Mouse (Mus musculus) right cerebral cortex, postnatal 25 days (tissue): ENCODE results near the gene Laptm5.

Source experiments
- DNase-seq: peaks from one replicate; pipeline ENCODE4 v3.0.0; 2022

Gene Laptm5

DNA sequence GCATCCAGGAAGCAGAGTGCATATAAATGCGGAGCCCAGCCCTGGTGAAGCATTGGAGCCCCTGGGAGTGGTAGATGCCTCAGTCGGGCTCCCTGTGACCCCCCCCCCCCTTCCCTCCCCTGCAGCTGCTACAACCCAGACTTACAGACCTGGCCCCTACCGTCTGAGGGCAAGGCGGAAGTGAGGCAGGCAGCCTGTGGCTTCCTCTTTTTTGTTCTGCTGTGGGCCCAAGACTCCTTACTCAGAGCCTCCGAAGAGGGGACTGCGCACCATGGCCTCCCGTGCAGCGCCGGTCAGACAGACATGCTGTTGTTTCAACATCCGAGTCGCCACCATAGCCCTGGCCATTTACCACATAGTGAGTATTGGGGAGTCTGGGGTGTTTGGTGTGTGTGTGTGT is at the start of gene Laptm5:
Laptm5 (plus strand) TSS at position 49 of the 400 bp plus-strand sequence.
- DNase-seq: no peak

- no peak for DNase-seq
Observed at GRCm38 (mm10) chr4:130865460-130865859, 47.5 kb upstream of the Laptm5 start.

GRCm38 (mm10) chr4:130865901-130866371 is 47.0 kb upstream of the Laptm5 start:
- DNase-seq: peak; percentile 90

- DNase-seq: no peak
Observed at GRCm38 (mm10) chr4:130867940-130868339, 45.0 kb upstream of the Laptm5 start.

DNA sequence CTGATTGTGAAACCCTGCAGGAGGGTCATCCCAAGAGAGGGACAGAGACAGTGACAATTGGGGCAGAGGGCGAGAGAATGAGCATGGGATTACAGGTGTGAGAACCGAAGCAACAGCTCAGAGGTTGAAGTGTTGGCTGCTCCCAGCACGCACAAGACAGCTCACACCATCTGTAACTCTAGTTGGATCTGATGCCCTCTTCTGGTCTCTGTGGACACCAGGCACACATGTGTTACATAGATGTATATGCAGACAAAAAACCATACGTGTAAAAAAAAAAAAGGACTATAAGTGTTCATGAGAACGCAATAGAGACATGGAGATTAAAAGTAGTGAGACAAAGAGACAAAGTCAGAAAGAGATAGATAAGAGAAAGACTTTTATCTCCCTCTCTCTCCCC is 44.1 kb upstream of the Laptm5 start:
- no peak for DNase-seq

DNA sequence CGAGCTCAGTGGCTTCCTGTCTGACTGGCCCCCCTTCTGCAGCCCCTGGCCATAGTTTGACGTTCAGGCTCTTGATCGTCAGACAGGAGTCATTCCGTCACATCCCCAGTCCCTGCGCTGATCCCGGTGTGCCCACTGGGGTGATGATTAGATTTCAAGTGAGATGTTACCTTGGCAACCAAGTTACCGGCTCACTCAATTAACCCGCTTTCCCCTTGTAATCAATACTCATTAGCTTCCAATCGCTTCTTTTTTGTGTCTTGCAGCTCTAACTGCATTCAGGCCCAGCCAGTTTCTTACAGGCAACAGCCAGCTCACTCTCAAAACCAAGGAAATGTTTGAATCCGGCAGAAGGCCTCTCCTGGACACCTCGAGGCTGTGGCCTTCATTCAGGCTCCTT is 40.5 kb upstream of the Laptm5 start:
- no peak for DNase-seq

DNA sequence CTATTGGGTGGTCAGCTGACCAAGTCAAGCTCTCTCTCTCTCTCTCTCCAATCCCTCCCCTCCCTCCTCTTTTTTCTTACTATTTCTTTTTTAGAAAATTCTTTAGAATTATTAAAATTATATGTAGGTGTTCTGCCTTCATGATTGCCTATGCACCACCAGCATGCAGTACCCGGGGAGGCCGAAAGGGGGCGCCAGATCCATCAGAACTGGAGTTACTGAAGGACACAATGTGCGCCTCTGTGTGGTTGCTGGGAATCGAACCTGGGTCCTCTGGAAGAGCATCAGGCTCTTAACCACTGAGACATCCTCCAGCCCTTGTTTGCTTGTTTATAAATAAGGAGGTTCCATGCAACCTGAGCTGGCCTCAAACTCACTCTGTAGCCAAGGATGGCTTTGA is 39.5 kb upstream of the Laptm5 start:
- DNase-seq: no peak

DNA sequence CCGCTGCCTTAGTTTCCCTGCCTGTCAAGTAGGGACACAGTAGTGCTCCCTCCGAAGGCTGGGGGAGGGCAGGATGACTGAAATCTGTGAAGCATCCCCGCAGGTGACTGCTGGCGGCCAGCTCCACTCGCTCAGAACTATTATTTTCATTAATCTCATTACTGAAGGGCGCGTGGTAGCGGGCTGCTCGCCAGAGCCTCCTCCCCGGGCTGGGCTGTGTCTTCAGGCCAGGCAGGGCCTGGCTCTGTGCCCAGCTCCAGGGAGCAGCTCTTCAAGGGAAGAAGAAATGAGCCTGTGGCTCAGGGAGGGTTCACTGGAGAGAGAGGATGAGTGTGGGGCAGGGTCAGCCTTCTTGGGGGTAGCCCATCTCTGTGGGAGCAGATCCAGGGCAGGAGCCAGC is 38.3 kb upstream of the Laptm5 start:
- no peak for DNase-seq

DNA sequence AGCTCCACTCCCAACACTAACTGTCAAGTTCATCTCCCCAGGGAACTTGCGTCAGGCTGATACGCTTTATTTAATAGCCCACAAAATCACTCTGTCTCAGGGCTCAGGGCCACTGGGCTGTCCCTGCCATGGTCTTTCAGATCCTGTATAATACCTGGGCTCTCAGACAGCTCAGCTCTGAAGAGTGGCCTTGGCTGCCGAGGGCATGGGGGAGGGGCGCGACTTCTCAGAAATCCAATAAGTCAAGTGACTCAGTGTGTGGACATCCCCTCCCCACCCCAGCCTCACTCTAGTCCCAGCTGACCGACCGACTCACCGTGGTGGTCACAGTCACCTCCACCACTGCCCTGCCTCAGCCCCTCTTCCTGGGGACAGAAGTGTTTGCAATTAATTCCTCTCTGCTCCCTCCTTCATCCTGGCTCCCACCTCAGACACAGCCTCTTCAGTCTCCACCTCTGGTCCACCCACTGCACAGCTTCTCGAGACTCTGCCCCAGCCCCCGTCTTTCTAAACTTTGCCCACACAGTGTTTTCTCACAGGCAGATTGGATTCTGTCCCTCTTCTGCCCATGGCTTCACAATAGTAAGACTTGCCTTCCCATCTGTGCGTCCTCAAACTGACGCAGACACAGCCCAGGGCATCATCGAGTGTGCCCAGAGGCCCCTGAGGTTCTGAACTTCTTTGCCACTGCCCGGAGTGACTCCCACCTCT is 36.8 kb upstream of the Laptm5 start:
- no peak for DNase-seq

DNA sequence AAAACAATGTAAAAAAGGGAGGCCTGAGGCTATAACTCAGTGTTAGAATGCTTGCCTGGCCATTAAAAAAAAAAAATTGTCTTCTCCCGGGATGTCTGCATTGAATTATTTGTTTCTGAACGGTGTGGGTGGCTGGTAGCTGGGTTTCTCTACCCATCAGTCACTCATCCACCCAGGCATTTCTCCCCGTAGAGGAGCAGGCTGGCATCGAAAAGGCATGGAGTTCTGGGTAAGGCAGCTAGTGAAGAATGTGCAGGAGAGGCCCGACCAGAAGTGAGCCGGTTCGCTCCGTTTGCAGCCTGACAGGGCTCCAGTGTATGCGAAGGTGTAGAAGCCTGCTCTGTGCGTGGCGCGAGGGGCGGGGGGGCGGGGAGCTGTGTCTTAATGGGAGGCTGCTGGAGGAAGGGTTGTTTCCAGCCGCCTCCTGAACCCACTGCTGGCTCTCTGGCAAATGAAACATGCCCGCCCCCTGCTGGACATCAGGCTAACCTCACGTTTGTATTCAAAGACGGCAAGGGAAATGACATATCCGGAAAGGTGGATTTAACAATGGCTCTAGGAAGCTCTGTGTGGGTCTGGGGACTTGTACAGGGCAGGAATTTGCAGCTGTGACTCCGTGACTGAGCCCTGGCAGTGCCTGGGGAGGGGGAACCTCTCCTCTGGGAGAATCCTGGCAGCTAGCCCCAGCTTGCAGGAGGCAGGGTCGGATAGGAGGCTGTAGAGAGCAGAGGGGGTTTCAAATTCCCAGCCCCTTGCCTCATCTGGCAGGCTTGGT is 34.5 kb upstream of the Laptm5 start:
- DNase-seq: peak; percentile 89

DNA sequence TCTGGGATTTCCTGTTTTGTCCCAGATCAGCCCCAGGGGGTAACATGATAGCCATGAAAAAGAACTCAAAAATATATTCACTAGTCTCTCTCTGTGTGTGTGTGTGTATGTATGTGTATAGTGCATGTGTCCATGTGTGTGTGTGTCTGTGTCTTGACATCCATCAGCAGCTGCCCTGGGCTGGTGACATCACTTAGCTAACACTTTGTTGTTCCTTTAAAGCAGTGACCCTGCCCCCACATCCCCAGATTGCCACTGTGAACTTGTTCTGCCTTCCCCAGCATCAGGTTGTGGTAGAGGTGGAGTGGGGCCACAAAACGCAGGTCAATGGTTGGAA is 33.9 kb upstream of the Laptm5 start:
- DNase-seq: no peak

DNA sequence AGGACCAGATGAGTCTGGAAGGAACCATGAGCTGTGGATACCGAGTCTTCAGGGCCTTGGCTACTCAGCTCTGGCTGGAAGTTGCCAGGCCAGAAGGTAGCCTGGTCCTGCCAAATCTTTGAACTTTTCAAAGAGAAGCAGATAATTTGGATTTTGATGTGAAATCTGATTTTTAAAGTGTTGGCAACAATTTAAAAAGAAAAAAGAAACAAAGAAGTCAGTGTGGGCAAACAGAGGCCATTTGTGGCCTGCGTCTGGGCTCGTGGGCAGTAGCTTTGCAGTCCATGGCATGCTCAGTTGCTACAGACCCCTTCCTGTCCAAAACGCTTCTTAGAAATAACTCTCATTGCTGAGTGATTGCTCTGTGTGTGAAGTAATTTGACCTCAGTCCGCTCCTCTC is 31.6 kb upstream of the Laptm5 start:
- DNase-seq: no peak

DNA sequence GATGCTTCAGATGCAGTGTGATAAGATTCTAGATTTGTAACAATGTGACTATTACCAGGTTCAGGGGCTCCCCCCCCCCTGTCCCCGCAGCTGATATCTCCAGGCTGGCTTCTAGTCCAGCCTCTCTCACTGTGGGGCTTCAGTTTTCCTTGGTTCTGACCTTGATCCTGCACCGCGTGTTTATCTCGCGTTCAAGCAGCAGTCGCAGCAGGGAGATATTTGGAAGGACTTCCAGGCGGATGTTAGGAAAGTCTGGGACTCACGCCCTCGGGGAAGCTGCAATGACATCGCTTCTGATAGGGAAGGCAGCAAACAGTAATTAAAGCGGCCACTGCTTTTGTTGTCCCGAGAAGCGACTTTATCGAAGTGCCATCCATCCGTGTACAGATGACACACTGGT is 30.2 kb upstream of the Laptm5 start:
- DNase-seq: no peak

GRCm38 (mm10) chr4:130883820-130884533 is 28.9 kb upstream of the Laptm5 start:
- DNase-seq: no peak

DNA sequence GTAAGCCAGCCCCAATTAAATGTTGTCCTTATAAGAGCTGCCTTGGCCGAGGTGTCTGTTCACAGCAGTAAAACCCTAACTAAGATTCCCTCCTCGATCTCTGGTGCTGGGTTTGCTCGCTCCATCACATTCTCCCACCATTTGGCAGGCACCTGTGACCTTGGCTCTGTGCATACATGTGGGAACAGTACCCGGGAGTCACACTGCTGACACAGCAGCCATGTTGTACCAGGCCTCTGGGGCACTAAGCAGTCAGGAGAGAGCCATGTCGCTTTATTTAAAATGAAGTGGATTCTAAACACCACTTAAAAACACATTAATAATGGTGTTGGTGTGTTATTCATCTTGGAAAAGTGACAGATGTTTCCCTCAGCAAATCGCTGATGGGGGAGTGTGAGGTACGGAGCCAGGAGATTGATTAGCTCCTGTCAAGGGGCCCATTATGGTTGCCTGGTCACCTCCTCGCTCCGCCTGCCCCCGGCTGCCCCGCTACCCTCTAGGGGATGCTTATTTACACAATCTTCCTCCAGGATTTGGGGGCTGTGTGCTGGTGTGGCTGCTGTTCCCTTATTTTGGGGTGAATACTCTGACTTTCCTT is 25.7 kb upstream of the Laptm5 start:
- DNase-seq: no peak

GRCm38 (mm10) chr4:130889777-130890510 is 23.0 kb upstream of the Laptm5 start:
- DNase-seq: no peak

- DNase-seq: no peak
Observed at GRCm38 (mm10) chr4:130890511-130890840, 22.4 kb upstream of the Laptm5 start.

GRCm38 (mm10) chr4:130892001-130892587 is 20.8 kb upstream of the Laptm5 start:
- peak; percentile 81 for DNase-seq

- no peak for DNase-seq
Observed at GRCm38 (mm10) chr4:130893688-130894087, 19.2 kb upstream of the Laptm5 start.

DNA sequence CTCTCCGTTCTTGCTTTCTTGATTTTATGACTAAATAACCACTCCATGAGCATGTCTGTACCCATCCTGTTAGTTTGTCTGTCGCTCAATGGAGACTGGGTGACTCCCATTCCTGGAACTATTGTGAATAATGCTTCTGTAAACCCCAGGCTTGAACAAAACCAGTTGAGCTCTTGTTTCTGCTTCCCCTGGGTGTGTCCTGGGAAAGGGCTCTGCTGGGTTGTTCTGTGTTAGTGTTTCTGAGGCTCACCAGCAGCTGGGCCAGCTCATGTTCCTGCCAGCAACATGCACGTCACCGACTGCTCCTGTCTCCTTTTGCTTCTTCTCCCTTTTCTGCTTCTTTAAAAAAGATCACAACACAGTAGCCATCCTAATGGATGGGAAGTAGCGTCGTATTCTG is 17.2 kb upstream of the Laptm5 start:
- DNase-seq: no peak

DNA sequence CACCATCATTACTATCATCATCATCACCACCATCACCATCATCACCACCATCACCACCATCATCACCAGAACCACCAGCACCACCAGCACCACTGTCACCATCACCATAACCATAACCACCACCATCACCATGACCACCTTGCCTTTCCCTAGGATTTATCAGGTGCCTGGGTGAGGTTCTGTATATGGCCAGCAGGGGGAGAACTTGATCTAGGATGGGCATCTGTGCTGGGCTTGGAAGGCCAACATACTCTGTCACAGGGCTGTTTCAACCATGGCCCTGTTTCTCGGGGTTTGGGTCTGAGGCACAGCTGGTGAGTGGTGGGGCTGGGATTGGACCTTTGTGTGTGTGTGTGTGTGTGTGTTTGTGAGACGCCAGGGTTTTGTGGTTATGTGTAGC is 16.6 kb upstream of the Laptm5 start:
- DNase-seq: no peak

DNA sequence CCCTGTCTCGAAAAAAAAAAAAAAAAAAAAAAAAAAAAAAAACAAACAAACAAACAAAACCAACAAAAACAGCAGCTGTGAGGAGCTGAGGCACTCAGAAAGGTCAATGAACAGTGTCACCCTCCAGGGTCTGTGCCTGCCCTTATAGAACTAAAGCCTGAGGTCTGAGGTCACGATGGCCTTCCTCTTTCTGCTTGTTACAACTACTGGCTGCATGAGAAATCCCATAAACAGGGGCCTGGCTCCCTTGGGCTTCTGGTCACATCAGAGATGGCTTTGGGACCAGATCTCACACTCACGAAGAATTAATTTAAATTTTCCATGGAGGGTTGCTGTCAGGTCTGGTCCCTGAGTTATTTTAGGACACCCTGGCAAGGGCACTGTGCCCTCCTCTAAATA is 13.5 kb upstream of the Laptm5 start:
- no peak for DNase-seq
